Mouse (Mus musculus) liver, embryonic 14 days (tissue): ENCODE data around the gene Ldb1. TPM values are rescaled to one million over a fixed set of nuclear protein-coding genes. Genes with fewer than 3 reads are reported as not detected.

Source experiments
- polyA plus RNA-seq: library from polyadenylated mRNA; depleted of rRNA; stranded (reverse); fragments of >200 nt; gene quantifications from 2 replicates; pipeline ENCODE4 v1.2.3, GENCODE M21; 2012; rRNA removed

Ldb1 gene
- 116 and 124 TPM in 2 replicates for polyA plus RNA-seq

DNA sequence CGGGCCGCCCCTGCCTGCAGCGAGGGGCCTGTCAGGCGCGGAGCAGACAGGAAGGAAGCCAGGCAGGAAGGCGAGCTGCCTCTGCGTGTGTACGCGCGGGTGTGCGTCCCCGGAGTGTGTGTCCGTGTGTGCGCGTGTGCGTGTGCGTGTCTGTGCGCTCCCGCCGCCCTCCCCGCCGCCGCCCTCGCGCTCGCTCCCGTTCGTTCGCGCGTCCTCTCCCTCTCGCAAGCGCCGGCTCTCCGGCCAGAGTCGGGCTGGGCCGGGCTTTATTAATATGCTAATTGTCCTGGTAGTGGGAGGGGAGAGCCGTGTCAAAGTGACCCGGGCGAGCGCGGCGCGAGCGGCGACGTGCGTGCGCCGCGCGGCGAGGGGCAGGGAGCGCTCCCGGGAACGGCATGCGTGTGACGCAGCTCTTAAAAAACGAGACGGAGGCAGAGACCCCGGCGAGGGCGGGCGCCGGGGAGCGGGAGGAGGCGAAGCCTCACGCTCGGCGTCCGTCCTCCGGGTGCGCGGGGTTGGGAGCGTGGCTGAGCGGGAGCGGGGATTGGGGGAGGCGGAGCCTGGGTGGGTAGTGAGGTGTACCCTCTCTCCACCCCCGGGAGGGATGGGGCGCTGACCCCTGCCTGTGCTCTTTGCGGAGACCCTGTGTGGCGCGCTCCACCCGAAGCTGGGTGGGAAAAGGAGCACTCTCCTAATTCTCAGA, at the start of gene Ldb1:
Gene Ldb1 (minus strand): TSS at position 222 of the 703 bp plus-strand sequence.

DNA sequence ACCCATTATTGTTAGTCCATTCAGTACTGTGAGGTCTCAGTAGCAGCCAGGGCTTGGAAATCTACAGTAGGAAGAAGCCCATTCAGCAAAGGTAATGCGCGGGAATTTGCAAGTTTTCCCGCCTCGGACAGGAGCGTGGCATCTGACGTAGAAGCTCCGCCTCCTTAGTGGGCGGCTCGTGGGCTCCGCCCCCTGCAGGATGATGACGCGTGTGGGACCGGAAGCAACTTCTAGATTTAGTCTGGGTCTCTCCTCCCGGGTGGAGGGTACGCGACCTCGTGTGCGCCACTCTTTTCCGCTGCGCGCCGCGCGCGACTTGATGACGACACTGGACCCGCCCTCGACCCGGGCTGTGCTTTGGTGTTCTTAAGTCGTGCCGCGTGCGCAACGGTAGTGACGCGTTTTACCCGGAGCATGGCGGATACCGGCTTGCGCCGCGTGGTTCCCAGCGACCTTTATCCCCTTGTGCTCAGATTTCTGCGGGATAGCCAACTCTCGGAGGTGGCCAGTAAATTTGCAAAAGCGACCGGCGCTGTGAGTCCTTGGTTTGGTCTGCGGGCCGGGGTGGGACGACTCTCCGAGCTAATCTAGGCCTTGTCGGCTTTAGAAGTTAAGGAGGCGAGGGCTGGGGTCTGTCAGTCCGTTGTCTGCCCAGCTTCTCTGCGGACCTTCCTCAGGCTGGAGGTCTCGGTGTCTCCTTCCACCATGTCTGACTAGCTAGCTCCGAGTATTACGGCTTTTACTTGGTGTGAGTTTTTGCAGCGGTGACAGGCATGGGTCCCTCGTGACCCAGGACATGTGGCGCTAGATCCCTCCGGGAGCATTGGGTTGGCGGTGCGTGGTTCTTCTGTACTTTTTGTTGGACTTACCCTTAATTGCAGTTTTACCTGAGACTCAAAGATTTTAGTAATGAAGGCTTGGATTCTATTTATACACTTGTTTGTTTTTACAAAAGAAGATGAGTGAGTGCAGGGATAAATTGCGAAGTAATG, 30.9 kb upstream of the Ldb1 start, which contains the start of gene Nolc1:
Gene Nolc1 (plus strand): TSS at position 248 of the 992 bp plus-strand sequence.

DNA sequence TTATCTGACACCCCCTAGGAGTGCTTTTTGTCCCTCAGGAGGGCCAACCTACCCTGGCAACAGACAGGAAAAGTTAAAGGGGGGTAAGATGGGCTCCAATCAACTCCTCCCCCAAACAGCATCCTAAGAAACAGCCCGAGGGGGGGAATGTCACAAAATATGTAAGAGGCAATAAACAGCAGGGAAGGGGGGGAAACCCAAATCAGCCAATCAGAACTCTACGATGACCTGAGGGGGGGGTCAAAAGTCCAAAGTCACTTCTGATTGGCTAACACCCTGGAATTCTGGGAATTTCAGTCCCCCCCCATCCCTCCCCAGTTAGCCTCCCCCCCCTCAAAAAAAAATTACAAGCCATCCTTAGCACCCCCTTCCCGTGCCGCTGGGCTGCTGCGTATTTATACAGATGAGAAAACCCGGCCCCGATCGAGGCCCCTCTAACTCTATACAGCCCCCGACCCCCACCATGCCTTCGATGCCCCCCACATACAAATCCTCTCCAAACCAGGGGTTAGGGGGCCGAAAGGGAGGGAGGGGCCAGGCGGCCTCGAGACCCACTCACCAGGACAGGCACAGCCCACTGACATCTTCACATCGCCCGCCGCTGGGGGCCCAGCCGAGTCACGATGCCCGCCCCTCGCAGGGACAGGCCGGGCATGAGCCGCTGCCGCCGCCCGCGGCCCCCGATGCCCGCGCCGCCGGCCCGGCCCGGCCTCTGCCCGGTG, 582 bp downstream of the Ldb1 start, which contains the start of gene Pprc1:
Gene Pprc1 (plus strand): TSS at position 616 of the 722 bp plus-strand sequence.

DNA sequence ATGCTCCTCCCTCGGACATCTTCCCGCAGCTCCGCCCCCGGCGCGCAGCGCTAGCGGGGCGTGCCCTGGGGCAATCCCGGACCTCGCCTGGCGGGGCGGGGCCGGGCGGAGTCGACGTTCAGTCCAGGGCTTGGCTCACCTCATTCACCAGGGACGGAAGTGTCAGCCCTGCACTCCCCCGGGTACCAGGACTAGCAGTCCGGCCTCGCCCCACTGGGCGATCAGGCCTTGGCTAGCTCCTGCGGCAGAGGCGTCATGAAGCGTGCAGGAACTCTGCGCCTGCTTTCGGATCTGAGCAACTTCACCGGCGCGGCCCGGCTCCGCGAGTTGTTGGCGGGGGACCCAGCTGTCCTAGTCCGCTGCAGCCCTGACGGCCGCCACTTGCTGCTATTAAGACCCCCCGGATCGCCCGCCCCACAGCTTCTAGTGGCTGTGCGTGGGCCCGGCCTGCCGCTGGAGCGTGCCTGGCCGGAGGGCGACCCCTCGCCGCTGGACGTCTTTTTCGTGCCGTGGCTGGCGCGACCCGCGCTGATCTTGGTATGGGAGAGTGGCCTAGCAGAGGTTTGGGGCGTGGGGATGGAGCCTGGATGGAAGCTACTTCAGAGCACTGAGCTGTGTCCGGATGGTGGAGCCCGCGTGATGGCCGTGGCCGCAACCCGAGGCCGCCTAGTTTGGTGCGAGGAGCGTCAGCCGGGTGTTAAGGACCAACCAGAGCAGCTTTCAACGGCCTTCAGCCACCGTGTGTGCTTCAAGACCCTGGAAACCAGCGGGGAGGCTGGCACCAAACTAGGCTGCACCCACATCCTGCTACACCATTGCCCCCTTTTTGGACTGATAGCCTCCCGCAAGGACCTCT, 41.4 kb downstream of the Ldb1 start, which contains the start of gene Hps6:
Gene Hps6 (plus strand): TSS at position 138 of the 856 bp plus-strand sequence.

DNA sequence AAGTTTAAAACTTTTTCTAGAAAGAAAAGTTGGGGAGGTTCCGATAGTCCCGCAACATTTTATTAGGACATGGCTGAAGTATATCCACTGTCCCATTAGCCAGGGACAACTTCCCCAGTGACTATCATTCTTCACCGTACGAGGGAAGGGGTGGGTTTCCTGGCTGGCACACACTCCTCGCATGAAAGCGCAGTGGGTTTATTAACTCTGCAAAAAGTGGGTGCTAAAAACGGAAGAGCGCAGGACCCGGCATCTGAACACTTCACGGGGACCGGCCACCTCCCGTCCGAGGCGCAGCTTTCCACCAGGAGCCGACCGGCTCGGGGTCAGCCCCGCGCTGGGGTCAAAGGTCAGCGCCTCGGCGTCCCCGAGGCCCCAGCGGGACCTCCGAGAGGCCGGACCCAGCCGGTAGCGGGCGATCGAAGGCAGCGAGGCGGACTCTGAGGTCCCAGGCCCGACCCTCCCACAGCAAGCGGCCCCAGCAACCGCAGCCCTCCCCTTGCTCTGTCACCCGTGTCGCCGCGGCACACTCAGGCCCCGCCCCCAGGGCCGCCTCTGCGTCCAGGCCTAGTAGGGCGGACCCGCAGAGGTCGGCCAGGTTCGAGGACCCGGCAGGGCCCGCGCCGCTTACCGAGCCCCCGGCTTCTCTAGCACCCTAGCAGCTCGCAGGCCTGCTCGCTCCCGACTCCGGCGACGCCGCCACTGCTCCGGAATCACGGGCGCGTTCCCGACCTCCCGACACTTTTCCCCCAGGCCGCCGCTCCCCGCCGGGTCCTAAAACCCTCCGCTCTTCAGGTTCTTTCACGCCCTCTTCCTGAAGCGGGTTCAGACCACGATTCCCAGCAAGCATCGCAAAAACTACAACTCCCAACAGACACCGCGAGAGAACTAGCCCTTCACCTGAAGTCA, 47.0 kb downstream of the Ldb1 start, which contains the start of gene Armh3:
Gene Armh3 (minus strand): TSS at position 704 of the 909 bp plus-strand sequence.

Other genes with a start within 250 kb of the Ldb1 start
- gene Kcnip2, start 229.2 kb downstream of the Ldb1 start, polyA plus RNA-seq = 1.4 TPM in 2 replicates
- 2.2 and 2.3 TPM in 2 replicates for gene Armh3, start 46.7 kb downstream of the Ldb1 start, polyA plus RNA-seq
- 0.96 and 1.2 TPM in 2 replicates for gene Hps6, start 41.7 kb downstream of the Ldb1 start, polyA plus RNA-seq
- gene Pprc1, start 328 bp downstream of the Ldb1 start, polyA plus RNA-seq = 13.5 and 16.8 TPM in 2 replicates
- 72.9 and 75.8 TPM in 2 replicates for gene Nolc1, start 30.6 kb upstream of the Ldb1 start, polyA plus RNA-seq
- not detected in 2 replicates for gene Elovl3, start 86.7 kb upstream of the Ldb1 start, polyA plus RNA-seq
- gene Pitx3, start 103.1 kb upstream of the Ldb1 start, polyA plus RNA-seq = 0.01 and 0.14 TPM in 2 replicates
- 13.8 and 15.3 TPM in 2 replicates for gene Gbf1, start 107.3 kb upstream of the Ldb1 start, polyA plus RNA-seq